Mouse (Mus musculus) liver (tissue): Measurements from ENCODE around the gene Pcca.

Experiments
- DNase-seq: peaks from one replicate; pipeline ENCODE4 v3.0.0-alpha.2; 2020; ENCODE audit warnings: mixed read lengths

Gene Pcca

DNA sequence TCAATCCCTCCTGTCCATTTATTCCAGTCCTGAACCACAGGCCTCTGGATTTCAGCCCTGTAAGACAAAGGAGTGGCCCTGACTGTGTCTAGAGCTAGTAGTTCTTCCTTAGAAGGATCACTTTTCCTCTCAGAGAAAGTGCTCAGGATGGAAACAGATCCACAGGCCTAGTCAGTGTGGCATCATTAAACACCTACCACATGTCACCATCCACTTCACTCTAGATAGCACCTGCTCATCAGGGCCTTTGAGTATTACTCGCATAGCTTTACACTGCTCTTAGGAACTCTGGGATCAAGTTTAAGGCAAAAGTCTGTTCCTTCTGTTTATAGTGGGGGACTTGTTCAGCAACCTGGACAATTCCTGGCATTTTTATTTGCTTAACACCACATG is 354.4 kb downstream of the Pcca start:
- no peak for DNase-seq

DNA sequence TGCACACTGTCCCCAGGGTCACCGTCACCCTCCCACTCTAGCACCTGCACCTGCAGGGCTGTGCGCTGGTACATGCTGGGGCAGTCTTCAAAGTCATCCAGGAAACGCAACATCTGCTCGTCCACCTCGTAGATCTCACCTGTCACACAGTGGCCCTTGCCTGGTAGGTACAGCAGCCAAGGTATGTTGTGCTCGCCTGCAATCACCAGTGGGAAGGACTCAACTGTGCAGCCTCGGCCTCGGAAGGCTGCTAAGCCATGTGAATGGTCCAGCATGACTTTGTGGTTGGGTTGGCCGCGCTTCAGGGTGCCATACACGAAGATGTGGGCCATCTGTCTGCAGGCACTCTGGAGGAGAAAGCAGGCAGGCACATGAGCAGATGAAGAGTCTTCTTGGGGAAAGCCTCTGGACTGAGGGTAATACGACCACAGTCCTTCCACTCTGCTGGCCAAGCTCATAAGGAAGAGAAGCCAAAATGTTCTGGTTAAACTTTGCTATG is 357.4 kb downstream of the Pcca start:
- DNase-seq, result no peak

DNA sequence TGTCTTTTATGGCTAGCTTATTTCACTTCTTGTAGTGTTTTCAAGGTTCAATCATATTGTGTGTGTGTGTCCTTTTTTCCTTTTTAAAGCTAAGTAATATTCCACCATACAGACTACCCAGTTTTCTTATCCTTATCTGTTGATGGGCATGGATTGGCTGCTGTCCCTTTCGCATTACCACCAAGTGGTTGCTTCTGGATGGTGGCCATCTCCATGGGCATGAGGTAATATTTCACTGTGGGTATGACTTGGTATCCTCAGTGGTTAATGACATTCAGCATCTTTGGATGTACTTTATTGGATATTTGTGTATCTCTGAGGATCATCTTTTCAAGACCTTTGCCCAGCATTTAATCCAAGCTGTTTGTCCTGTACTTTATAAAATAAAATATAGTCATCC is 362.0 kb downstream of the Pcca start:
- no peak for DNase-seq

DNA sequence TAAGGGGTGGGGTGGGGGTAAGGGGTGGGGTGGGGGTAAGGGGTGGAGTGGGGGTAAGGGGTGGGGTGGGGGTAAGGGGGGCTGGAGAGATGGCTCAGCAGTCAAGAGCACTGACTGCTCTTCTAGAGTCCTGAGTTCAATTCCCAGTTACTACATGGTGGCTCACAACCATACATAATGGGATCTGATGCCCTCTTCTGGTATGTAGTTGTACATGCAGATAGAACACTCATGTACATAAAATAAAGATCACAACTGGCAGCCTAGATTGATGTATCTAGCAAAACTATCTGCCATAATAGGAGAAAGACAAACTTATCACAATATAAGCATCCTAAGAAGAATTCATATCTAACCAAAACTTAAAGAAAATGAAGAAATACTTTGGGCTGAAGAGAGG is 364.4 kb downstream of the Pcca start:
- no peak for DNase-seq

DNA sequence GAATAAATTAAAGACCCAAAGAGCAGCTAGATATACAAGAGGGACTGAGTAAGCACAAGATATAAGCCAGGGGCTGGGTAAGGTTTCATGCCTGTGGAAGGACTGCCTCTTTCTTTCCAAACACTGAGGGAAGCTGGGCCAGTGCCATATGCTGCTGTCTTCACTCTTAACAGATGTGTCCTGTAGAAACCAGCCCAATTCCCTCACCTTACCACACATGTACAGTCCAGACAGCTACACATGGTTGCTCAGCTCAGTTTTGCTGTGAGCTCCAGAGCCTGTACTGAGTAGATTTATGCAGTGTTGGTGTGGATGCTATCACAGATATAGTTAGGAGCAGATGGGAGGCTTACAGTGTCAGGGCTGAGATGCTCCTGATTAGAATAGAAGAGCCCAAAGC is 366.6 kb downstream of the Pcca start:
- no peak for DNase-seq

DNA sequence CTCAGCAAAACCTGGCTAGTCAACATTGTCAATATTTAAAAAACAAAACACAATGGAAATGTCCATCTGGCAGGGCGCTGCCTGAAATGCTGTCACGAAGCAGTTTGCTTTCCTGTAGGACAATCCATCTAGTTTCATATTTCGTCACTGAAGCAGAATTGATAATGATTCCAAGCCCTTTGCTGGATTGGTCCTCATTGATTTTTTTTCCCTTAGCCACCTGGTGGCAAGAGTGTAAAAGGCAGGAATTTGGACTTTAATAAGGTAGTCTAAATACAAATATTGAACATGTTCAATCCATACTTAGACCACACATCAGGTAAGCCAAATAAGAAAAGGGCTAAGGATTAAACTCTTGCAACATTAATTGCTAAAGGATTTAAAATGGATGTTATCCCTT is 367.1 kb downstream of the Pcca start:
- DNase-seq, result no peak

DNA sequence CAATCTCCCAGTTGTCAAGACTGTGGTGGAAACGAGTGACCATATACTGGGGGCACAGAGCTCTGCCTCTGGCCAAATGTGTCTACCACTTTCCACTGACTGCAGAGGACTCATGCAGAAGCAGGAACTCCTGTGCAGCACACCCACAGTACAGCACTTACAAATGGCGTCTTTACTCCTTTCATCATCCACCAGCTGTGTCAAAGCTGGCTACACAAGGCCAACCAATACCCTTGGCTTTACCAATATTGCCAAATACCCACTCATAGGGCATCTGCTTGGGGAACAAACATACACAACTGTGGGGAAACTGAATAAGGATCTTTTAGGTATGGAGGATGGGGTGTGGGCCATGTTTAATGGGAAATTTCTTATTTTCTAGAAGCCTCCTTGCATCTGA is 367.6 kb downstream of the Pcca start:
- DNase-seq, result no peak

DNA sequence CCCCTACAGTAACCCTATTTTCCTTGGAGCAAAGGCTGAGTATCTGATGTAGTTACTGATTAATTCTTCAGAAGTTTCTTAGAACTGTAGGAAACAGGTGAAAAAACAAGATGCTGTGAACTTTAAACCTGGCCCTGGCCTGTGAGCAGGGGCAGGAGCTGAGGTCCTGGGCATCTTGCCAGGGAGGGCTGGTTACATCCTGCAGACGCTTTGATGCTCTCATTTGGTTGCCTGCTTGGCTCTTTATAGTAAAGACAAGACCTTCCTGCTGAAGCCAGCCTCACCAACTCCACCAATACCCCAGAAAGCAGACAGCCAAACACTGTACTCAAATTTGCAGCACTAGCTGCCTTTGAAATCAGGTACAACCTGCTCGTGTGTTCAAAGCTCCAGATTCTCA is 368.0 kb downstream of the Pcca start:
- DNase-seq, result peak; percentile 27

DNA sequence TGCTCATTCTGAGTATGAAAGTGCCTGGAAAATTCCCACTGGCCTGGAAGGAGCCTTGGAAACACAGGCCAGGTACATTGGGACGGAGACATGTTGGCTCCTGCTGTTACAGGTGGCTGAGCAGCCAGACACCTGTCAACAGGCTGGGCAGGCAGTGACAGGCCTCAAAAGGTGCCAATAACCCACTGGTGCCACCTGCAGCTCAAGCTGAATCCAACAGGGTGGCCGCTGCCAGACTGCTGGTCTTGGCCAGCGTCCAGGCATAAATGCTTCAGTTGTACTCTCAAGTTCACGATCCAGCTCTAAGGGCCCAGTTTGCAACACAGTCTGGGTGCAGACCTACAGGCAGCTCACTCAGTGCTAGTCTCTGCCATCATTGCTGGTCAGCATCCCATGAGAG is 368.8 kb downstream of the Pcca start:
- DNase-seq, result peak; percentile 8

DNA sequence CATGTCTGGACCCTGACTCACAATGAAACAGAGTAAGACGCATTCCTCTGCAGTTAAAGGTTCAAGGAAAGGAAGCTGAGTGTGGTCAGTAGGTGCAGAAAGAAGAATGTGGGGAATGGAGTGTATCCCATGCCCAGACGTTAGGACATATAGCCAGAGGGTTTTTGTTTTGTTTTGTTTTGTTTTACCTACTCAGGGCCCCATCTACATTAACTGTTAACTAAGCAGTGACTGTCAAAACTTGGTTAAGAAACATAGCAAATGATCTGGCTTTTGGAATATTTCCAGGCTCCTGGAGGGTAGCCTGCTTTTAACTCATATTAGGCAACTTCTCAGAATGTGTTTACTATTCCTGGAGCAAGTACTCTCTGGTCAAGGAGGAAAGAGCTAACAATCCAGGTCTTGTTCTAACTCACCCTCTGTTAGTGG is 369.8 kb downstream of the Pcca start:
- DNase-seq, result no peak

DNA sequence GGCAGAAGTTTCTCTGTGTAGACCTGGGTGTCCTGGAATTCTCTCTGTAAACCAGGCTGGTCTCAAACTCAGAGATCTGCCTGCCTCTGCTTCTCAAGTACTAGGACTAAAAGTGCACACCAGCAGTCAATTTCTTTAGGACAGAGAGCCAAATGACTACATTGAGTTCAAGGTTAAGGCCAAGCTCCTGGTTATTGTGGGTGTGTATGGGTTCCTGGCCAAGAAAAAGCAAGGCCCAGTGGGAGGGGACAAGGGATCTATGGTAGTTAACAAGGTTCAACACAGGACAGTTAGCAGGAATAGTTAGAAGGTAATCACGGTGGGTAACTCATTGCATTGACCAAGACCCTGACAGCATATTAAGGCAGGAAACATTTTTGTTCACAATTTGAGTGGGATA is 370.9 kb downstream of the Pcca start:
- no peak for DNase-seq

DNA sequence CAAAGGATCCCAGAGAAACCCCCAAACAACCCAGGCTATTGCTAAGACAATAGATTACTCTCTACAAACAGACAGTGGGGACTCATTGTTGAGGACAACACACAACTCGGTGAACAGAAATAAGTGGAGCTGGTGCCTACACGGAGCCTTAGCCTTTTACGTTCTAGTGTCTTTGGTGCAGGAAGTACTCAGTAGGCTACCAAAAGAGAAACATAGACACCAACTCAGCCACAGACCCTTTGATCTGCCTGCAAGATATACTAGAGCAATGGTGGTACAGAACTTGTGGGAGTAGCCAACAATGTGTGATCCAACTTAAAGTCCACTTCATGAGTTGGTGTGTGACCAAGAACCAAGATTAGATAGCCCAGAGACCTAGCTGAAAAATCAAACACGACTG is 374.0 kb downstream of the Pcca start:
- DNase-seq, result no peak

DNA sequence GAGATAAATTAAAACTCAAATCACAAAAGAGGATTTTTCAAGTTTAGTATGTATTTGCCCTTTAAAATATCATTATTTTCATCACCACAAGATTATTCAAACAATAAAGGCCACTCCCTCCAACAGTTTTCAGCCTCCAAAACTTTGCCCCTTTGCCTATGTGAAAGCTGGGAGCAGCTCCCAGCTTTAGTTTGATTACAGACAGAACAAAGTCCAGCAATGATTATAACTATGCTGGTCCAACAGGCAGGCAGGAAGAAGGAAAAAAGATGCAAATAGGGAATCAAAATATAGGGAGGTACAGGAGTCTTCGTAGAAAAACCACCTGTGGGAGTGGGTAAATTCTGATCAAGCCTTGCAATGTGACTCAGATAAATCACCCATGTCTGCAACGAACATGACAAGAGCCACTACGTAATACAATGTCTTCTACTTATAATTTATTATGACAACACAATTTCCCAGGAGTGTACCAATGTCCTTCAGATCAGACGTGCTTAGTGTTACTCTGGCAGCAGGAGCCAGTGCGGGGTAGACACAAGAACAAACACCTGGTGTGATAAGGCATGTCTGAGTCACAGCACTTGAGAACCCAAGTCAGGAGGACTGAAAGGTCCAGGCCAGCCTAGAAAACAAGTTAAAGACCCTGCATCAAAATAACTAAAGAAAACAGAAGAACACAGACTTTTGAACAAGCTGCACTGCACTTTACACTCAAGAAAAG is 375.4 kb downstream of the Pcca start:
- DNase-seq, result no peak

DNA sequence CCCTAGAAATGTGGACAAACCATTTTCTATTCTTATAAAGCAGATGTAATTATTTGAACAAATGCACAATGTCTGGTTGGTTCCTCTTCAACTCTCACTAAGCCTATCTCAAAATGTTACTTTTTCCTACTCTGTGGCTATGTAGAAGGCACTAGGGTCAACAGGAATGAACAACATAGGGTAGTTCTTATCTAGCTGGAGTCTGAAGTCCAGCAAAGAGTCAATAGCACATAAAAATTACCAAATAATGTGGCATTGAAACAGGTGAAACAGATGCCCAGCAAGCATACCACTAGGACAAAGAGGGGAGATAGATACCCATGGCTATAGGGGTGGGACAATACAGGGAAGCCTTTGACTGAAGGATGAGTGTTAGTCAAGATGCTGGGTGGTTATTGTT is 377.1 kb downstream of the Pcca start:
- no peak for DNase-seq

DNA sequence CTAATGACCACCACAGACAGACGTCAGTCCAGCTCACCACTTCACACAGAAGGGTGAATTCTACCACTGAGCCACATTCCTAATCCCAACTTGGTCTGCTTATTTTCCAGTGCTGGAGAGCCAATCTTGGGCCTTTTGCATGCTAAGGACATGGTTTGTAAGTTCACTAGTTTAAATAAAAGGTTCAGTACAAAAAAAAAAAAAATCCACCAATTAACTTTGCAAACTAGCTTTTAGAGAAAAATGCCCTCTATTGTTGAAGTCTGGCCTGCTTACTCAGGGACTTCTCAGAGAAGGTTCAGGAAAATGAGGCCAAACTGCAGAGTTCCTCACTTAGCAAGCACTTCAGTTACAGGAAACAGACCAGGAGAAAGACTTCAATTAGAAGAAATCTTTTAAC is 378.0 kb downstream of the Pcca start:
- DNase-seq, result no peak

DNA sequence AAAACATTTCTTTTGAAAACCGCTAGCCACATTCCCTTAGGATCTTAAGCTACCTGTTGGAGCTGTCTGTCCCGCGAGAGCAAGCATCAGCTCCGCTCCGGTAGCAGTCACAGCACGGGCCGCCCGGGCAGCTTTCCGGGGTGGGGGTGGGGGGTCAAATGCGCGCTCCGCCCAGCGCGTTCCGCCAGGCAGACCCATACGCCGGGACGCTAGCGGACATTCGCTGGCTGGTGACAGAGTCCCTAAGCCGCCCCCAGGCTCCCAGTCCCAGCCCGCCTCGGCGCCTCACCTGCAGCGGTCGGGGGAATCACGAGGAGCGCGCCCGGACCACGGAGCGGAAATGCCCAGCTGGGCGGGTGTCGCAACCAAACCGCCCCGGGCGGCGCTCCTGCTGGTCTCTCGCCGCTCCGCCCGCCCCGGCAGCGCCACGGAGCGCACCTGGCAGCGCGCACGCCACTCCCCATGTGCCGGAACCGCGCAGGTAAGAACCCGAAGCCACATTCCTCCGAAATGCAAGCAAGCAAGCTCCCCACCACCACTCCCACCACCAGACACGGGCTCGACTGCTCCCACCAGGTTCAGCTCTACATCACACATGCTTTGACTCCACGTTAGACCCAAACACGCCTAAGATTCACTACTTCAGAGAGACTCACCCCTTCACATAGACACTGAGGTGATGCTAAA is 378.8 kb downstream of the Pcca start:
- peak; percentile 76 for DNase-seq

DNA sequence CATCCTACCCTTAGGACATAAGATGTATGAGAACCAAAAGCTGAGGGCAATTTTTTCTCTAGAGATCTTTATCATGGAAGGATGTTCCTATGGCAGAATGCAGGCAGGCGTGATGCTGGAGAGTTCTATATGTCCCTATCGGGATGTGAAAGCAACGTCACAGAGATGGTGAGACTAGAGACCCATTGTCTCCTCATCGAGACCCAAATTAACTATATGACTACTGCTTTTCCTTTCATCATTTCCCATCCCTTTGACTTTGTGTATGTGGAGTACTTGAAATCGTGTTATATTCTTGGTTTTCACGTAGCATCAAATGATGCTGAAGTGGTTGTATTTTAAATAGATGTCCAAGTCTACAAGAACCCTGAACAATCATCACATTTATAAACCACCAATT is 379.5 kb downstream of the Pcca start, which contains the start of gene Ggact:
Gene Ggact, minus strand, starts transcription at position 101 of the 400 bp plus-strand sequence.
- DNase-seq, result no peak

DNA sequence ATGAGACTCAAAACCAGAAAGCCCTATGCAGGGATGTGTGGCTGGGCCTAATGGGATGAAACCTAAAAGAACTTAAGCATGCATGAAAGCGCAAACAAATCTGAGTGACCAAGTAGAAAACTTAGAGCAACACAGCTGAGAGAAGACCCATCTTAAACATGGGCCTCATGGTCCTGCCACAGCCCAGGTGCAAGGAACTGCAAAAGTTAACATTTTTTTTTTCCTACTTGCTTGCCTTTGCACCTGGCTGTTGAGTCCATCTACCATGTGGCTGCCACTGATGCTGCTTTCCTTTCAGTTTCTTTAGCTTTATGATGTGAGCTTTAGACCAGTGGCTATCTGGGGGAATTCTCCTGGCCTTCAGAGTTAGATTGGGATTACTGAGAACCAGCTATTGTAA is 383.6 kb downstream of the Pcca start:
- no peak for DNase-seq

DNA sequence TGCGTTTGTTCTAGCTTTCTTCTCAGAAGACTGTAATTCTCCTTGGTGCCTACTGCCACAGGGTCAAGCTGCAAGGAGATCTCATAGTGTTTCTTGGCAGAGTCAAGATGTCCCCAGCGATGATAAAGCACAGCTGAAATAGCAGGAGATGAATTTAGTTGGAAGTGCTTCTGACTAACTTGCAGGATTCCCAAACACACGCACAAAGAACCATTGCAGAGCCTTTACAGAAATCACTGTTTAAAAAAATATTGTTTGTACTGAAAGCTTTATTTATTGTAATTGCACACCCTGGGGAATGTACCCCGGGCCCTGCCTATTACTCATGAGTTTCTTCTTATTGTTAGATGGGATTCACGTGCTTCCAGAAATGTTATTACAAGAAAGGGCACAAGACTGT is 385.9 kb downstream of the Pcca start:
- DNase-seq, result no peak

DNA sequence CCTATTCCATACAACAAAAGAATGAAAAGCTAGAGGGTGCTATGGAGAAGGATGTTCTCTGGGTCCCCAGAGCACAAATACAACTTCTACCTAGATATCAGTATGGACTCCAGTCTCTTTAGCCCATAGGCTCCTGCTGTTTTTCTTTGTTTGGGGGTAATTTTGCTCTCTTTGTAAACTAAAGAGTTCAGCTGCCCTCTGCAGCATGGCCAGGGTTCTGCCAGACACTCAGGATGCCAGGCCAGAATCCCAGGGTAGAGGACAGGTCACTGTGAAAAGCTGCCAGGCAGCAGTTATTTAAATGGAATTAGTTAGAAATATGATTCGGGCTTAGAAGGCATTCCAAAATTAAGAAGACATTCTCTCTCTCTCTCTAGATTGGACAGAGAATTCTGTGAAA is 402.3 kb downstream of the Pcca start:
- DNase-seq, result no peak
